Mouse (Mus musculus) hindbrain, embryonic 14.5 days (tissue): Measurements from ENCODE around the gene Rab37. TPM values are rescaled to one million over a fixed set of nuclear protein-coding genes. Genes with fewer than 3 reads are reported as not detected.

Source experiments
- ATAC-seq: fragments of 200-750 bp; cut with Nextera tagmentation; 2 replicates; pipeline ENCODE4 v1.8.0; 2017; ENCODE audit warnings: moderate number of reproducible peaks, mild to moderate bottlenecking, moderate TSS enrichment, moderate library complexity; ENCODE audit not compliant: low FRiP score
- DNase-seq: peaks from one replicate; pipeline ENCODE4 v3.0.0-alpha.2; 2015; ENCODE audit warnings: low spot score
- H3K27ac ChIP-seq: fragments of 300-500 bp; sonication (generic); 2 replicates; pipeline ENCODE4 v1.5.1; 2014; ENCODE audit warnings: mild to moderate bottlenecking, moderate library complexity
- H3K27me3 ChIP-seq: fragments of 300-500 bp; sonication (generic); 2 replicates; pipeline ENCODE4 v1.6.1; 2014; ENCODE audit warnings: mild to moderate bottlenecking, low read length, mixed read lengths; ENCODE audit not compliant: control insufficient read depth, insufficient read depth
- H3K36me3 ChIP-seq: fragments of 300-500 bp; sonication (generic); replicated peaks from 2 replicates; pipeline ENCODE4 v1.6.1; 2014; ENCODE audit not compliant: control insufficient read depth, insufficient read depth
- H3K4me1 ChIP-seq: fragments of 300-500 bp; sonication (generic); replicated peaks from 2 replicates; pipeline ENCODE4 v1.6.1; 2014; ENCODE audit warnings: antibody characterized with exemption, low read length, mixed read lengths; ENCODE audit not compliant: control insufficient read depth, insufficient read depth
- H3K4me2 ChIP-seq: fragments of 300-500 bp; sonication (generic); replicated peaks from 2 replicates; pipeline ENCODE4 v1.6.1; 2014; ENCODE audit warnings: mild to moderate bottlenecking, moderate library complexity
- H3K4me3 ChIP-seq: fragments of 300-500 bp; sonication (generic); replicated peaks from 2 replicates; pipeline ENCODE4 v1.5.1; 2014; ENCODE audit warnings: mild to moderate bottlenecking, low read length
- H3K9ac ChIP-seq: fragments of 300-500 bp; sonication (generic); 2 replicates; pipeline ENCODE4 v1.6.1; 2014
- H3K9me3 ChIP-seq: fragments of 300-500 bp; sonication (generic); 2 replicates; pipeline ENCODE4 v1.6.1; 2016; ENCODE audit warnings: low read length; ENCODE audit not compliant: control insufficient read depth
- WGBS: fragments of 180-500 bp; shearing (Covaris S2); extraction: QIAGEN DNeasy Blood & Tissue Kit; methylation state at CpG from one replicate; pipeline ENCODE4 v1.1.7; 2014; 5-methylcytosine and 5-hydroxymethylcytosine counted together
- polyA plus RNA-seq: library from polyadenylated mRNA; unstranded; fragments of >200 nt; fragmentation: Nextera tagmentation; extraction: Ambion mirVana; gene quantifications from 2 replicates; pipeline ENCODE4 v1.2.1, GENCODE M21; 2014

Gene Rab37
- polyA plus RNA-seq, 1 experiment from 2014 or later = 0.66 TPM

- Histone ChIP-seq H3K9me3 (no peaks in the 10 kb centered on the region), H3K9ac (no peak overlapping the region), H3K36me3 (no peaks in the 10 kb centered on the region), H3K4me1 (peaks cover 3% of the 10 kb centered on the region; the same call in 1 of the 2 replicates), H3K27me3 (peaks cover 5% of the 10 kb centered on the region), H3K4me2 (no peak overlapping the region), H3K27ac (no peak overlapping the region), H3K4me3 (no peak overlapping the region)
- 66% methylated on average over 3 of the region's 3 CpGs for WGBS
- DNase-seq (no peak), ATAC-seq (no peak)
Observed at GRCm38 (mm10) chr11:115081373-115081772, 9.9 kb upstream of the Rab37 start.

DNA sequence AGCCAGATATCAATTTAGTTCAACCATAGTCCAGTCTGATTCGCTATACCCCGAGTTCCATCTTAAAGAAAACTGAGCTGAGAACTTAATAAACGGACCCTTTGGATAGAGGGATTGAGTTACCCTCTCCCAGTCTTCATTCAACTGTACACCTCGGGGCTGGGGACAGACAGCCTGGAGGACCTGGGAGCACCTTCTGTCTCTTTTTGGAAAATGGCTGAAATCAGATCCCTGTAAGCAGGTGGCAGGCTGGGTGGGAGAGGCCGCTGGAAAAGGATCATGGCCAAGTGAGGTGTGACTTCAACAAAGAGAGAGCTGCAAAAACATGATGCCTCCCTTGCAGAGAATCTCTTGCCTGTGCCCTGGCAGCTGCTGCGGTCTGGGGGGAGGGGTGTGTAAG lies 9.0 kb upstream of the Rab37 start:
- ATAC-seq = no peak
- Histone ChIP-seq H3K9me3 (no peaks in the 10 kb centered on the region), H3K27ac (no peak overlapping the region), H3K4me3 (no peak overlapping the region), H3K36me3 (no peaks in the 10 kb centered on the region), H3K4me1 (peaks cover 3% of the 10 kb centered on the region; the same call in 1 of the 2 replicates), H3K9ac (no peak overlapping the region), H3K4me2 (no peak overlapping the region), H3K27me3 (peaks cover 5% of the 10 kb centered on the region)
- 73% methylated on average over 6 of the region's 6 CpGs for WGBS
- DNase-seq = no peak

DNA sequence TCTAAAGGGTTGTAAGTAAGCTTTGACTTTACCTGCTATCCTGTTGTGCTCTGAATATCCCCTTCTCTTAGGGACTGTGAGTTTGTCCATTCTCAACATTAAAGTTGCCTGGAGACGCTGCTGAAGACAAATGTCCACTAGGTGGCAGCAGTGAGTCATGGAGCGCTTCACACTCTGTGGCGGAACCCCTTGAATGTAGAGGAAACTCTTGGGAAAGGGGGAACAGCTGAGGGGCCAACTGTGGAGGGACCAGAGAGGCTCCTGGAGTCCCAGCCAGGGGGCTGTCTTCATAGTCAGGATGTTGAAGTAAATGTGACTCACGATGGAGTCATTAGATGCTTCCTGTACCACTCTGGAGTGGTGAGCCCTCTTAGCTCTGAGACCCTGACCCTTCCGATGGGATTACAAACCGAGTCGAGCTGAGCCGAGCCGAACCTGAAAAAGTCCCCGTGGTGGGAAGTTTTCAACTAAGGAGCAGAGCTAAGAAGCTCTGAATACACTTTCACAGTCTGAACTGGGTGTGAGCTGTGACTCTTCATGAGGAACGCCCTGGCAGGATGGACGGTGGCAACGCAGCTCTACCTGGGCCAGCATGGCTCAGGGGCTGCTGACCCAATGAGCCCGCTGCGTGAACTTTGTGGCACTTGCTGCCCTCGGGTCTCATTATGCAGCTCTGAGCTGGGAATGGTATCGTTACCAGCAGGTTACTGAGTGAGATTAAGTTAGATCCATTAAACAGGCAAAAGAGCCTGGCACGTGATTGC lies 7.7 kb upstream of the Rab37 start:
- 36% methylated on average over 18 of the region's 18 CpGs for whole genome bisulfite sequencing

DNA sequence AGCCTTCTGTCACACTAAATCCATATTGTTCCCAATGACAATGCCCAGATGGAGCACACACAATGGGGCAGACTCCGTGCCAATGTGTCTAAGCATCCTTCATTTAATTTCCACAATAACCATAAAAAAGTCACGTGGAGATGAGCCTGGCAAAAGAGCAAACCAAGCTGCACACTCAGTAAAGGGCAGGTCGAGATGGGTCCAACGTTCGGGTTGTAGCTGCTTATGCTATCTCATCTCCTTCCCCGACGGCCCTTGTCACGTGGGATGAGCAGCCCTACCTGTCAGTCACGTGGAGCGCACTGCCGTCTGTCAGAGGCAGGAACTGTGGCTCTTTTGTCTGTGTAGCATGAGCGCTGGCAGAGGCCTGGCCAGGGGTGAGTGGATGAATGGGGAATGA lies 6.6 kb upstream of the Rab37 start:
- no peaks in the 10 kb centered on the region for H3K36me3 ChIP-seq
- H3K4me2 ChIP-seq = no peak overlapping the region
- peaks cover 3% of the 10 kb centered on the region; the same call in 1 of the 2 replicates for H3K4me1 ChIP-seq
- ATAC-seq (no peak), DNase-seq (no peak)
- H3K9ac ChIP-seq = no peak overlapping the region
- no peak overlapping the region for H3K4me3 ChIP-seq
- peaks cover 5% of the 10 kb centered on the region for H3K27me3 ChIP-seq
- no peaks in the 10 kb centered on the region for H3K9me3 ChIP-seq
- no peak overlapping the region for H3K27ac ChIP-seq
- WGBS = 21% methylated on average over 12 of the region's 12 CpGs

More for the DNA sequence above, 7.7 kb upstream of the Rab37 start:
- DNase-seq (peak; percentile 91), ATAC-seq (peak; percentile 59; the same call in 1 of the 2 replicates)
- H3K36me3 ChIP-seq = no peaks in the 10 kb centered on the region
- H3K27me3 ChIP-seq = peaks cover 5% of the 10 kb centered on the region
- H3K4me1 ChIP-seq = peaks cover 3% of the 10 kb centered on the region; the same call in 1 of the 2 replicates
- no peak overlapping the region for H3K4me3 ChIP-seq
- no peak overlapping the region for H3K27ac ChIP-seq
- no peaks in the 10 kb centered on the region for H3K9me3 ChIP-seq
- no peak overlapping the region for H3K4me2 ChIP-seq
- H3K9ac ChIP-seq = no peak overlapping the region

DNA sequence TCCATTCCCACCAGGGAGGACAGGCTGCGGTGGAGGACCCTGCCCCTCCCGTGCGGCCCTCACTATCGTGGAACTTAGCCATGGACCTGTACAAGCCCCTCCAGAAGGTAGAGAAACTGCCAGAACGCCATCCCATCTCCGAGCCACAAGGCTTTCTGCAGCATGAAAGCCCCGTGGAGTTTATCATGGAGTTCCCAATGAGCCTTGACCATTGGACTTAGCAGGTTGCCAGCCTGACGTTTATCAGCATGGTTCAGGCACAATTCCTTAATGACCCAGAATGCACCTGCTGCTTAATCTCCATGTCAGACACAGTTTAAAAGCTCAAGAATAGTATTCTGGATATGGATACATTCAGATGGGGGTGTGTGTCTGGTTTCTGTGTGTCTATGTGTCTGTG lies 6.2 kb upstream of the Rab37 start:
- Histone ChIP-seq H3K4me1 (peaks cover 3% of the 10 kb centered on the region; the same call in 1 of the 2 replicates), H3K4me3 (no peak overlapping the region), H3K27ac (no peak overlapping the region), H3K27me3 (peaks cover 5% of the 10 kb centered on the region), H3K4me2 (no peak overlapping the region), H3K36me3 (no peaks in the 10 kb centered on the region), H3K9me3 (no peaks in the 10 kb centered on the region), H3K9ac (no peak overlapping the region)
- WGBS = 34% methylated on average over 8 of the region's 8 CpGs
- ATAC-seq = no peak
- DNase-seq = no peak

- Histone ChIP-seq H3K4me1 (peaks cover 4% of the 10 kb centered on the region; the same call in 1 of the 2 replicates), H3K9me3 (no peaks in the 10 kb centered on the region), H3K4me2 (no peak overlapping the region), H3K36me3 (no peaks in the 10 kb centered on the region), H3K4me3 (no peak overlapping the region), H3K27me3 (peaks cover 15% of the 10 kb centered on the region), H3K27ac (no peak overlapping the region), H3K9ac (no peak overlapping the region)
- no peak for DNase-seq
- 68% methylated on average over 7 of the region's 7 CpGs for WGBS
- no peak for ATAC-seq
Observed at GRCm38 (mm10) chr11:115086213-115086612, 5.0 kb upstream of the Rab37 start.

DNA sequence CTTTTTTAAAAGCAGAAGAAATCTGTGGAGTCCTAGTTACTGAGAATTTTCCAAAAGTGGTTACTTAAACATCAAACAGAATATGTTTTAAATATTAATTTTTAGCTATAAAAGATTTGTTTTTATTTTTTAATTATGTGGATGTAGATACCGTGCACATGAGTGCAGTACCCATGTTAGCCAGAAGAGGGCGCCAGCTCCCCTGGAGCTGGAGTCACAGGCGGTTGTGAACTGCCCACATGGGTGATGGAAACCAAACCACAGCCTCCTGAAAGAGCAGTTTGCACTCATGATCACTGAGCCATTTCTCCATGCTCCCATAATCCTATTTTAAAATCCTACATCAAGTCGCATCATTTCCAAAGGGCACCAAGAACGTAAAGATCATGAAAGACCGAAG lies 1.4 kb upstream of the Rab37 start:
- Histone ChIP-seq H3K9ac (no peak overlapping the region), H3K4me1 (0 out of 2 replicates have a peak, but pooled peaks cover 5% of the 10 kb centered on the region), H3K9me3 (0 out of 2 replicates have a peak, but pooled peaks cover 4% of the 10 kb centered on the region), H3K4me2 (no peak overlapping the region), H3K27ac (no peak overlapping the region), H3K36me3 (no peaks in the 10 kb centered on the region), H3K4me3 (no peak overlapping the region), H3K27me3 (peaks cover 26% of the 10 kb centered on the region)
- ATAC-seq (no peak), DNase-seq (no peak)
- 66% methylated on average over 6 of the region's 6 CpGs for WGBS

DNA sequence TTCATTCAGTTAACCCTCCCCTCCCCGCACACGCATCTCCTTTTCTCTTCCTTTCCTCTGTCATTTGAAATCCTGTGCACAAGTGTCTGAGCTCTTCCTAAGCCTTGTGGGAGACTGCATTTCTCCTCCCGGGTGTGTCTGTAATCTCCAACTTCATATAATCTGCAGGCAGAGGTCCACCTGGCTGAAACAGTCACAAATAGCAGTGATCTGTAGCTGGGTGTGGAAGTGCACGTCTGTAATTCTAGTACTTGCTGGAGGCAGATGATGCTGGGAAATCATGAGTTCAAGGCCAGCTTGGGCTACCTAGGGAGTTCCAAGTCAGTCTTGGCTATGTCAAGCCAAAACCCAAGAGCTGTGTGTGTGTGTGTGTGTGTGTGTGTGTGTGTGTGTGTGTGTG lies 909 bp downstream of the Rab37 start:
- H3K4me3 ChIP-seq = no peak overlapping the region
- WGBS = 22% methylated on average over 4 of the region's 4 CpGs
- 0 out of 2 replicates have a peak, but pooled peaks cover 4% of the 10 kb centered on the region for H3K9me3 ChIP-seq

DNA sequence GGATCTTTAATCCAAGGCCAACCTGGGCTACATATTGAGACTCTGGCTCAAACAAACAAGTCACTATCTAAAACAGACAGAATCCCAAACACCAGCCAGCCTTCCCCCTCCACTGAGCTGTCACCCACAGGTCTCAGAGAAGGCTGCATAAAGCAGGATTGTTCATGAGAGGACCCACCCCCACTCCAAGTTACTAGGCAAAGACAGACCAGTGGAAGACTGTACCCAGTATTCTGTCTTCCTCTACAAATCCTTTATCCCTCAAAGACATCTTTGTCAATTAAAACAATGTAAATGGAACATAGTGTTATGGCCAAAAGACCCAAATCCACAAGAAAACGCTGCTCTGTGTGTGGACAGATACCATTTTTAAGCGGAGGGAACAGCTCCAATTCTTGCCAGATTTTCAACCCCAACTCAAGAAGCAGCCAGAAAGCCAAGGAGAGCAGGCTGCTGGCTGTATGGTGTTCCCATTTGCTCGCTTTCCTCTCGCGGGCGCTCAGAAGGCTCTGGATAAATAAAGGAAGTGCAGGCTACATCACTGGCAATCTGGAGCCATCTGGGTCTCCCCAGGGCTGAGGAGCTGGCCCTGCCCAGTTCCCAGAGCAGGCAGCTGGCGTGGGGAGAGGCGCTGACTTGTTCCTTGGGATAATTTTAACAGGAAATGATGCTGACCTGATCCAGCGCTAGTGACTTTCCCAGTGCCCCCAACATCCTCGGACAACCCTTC lies 7.1 kb downstream of the Rab37 start:
- Histone ChIP-seq H3K36me3 (no peaks in the 10 kb centered on the region), H3K9ac (no peak overlapping the region), H3K27ac (no peak overlapping the region), H3K9me3 (0 out of 2 replicates have a peak, but pooled peaks cover 2% of the 10 kb centered on the region), H3K4me1 (no peaks in the 10 kb centered on the region), H3K4me3 (no peak overlapping the region), H3K27me3 (no peaks in the 10 kb centered on the region), H3K4me2 (no peak overlapping the region)
- ATAC-seq = no peak
- 66% methylated on average over 10 of the region's 10 CpGs for WGBS
- DNase-seq = no peak

More for the DNA sequence above, 909 bp downstream of the Rab37 start:
- Histone ChIP-seq H3K9ac (no peak overlapping the region), H3K27me3 (peaks cover 26% of the 10 kb centered on the region), H3K4me2 (peak overlapping the region; percentile 48), H3K27ac (no peak overlapping the region), H3K4me1 (0 out of 2 replicates have a peak, but pooled peaks cover 5% of the 10 kb centered on the region), H3K36me3 (no peaks in the 10 kb centered on the region)
- DNase-seq (no peak), ATAC-seq (no peak)
